Mouse (Mus musculus): ENCODE data around the gene Prrg2. TPM values are rescaled to one million over a fixed set of nuclear protein-coding genes. Genes with fewer than 3 reads are reported as not detected.

The Prrg2 gene
- polyA plus RNA-seq, 1 experiment from 2014 or later = 13.4 TPM

DNA sequence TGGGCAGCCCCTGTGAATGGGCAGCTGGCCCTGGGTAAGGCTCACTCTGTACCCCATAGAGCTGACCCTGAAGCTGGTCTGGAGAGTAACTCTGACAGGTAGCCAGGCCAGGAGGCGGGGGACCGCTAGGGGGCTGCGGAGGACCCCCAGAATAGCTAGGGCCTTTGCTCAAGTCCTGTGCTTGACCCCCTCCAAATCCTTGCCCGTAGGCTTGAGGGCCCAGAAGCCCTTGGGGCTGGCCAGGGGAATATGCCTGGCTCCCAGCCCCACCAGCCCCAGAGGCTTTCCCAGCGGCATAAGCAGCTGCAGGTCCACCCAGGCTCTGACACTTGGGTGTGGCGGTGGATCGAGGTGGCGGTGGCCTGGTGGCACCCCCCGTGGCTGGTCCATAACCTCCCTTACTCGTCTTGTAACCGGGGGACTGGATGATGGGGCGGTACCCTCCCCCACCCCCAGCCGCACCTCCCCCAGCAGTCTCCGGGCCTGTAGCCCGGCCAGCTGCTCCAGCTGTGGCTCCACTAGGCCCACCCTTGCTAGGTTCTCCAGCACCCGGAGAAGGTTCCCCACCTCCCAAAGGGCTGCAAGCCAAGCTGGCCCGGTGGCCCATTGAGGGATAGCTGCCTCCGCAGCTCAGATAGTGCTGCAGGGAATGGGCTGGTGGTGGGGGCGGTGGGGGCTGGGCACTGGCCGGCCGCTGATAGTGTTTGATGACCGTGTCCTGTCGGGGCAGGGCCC is 13.4 kb downstream of the Prrg2 start:
- Histone ChIP-seq H3K27ac (ENCODE audit: low read depth, low read length) (no peak overlapping the region), H3K9ac (ENCODE audit: low read length) (no peak overlapping the region), H3K4me2 (ENCODE audit: low read length) (no peak overlapping the region), H3K4me1 (ENCODE audit: control insufficient read depth, insufficient read depth, low read length) (peaks cover 8% of the 10 kb centered on the region), H3K9me3 (replicated peaks; ENCODE audit: control insufficient read depth, low read length) (no peaks in the 10 kb centered on the region), H3K4me3 (ENCODE audit: low read depth, low read length) (no peak overlapping the region), H3K36me3 (ENCODE audit: control insufficient read depth, insufficient read depth, low read length) (peaks cover 66% of the 10 kb centered on the region), H3K27me3 (replicated peaks; ENCODE audit: control insufficient read depth, insufficient read depth, low read length) (no peaks in the 10 kb centered on the region)
- ATAC-seq = no peak
- no peak for DNase-seq (ENCODE audit: low spot score)
- WGBS = 93% methylated on average over 23 of the region's 23 CpGs

DNA sequence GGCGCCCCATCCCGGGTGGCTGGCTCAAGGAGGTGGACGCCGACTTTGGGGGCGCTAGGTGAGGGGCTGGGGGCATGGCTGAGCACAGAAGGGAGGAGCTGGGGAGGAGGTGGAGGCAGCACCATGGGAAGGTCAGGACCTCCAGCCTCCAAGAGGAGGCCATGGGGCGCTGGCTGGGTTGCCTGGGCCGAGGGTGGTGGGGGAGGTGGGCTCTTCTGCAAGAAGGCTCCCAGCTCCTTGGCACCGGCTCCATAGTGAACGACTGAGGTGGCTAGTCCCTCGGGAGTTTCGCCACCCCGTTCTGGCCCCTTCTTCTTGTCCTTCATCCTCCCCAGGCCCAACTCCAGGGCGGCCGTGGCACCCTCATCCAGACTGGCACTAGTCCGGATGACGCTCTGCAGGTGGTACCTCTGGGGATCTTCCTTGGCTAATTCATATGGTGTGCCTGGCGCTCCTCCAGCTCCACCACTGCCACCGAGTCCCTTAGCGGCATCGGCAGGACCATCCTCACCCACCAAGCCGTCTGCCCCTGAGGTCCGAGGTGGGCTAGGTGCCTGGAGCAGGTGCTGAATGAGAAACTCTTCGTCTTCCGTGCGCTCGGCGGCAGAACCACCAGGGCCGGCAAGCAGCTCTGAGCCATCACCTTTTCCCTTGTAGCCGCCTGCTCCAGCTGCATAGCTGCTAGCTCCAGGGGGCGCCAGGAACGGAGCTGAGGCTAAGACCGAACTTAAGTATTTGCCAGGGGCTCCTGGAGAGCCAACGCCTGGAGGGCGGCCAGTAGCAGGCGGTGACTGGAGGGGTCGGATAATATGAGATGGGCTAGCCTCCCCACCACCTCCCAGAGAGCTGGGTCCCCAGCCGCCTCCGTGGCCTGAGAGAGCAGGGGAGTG is 14.2 kb downstream of the Prrg2 start:
- WGBS = 92% methylated on average over 35 of the region's 38 CpGs
- Histone ChIP-seq H3K9ac (ENCODE audit: low read length) (no peak overlapping the region), H3K4me1 (ENCODE audit: control insufficient read depth, insufficient read depth, low read length) (peaks cover 8% of the 10 kb centered on the region), H3K27ac (ENCODE audit: low read depth, low read length) (no peak overlapping the region), H3K9me3 (replicated peaks; ENCODE audit: control insufficient read depth, low read length) (no peaks in the 10 kb centered on the region), H3K36me3 (ENCODE audit: control insufficient read depth, insufficient read depth, low read length) (peaks cover 75% of the 10 kb centered on the region), H3K4me3 (ENCODE audit: low read depth, low read length) (no peak overlapping the region), H3K27me3 (replicated peaks; ENCODE audit: control insufficient read depth, insufficient read depth, low read length) (no peaks in the 10 kb centered on the region), H3K4me2 (ENCODE audit: low read length) (no peak overlapping the region)
- ATAC-seq (no peak), DNase-seq (ENCODE audit: low spot score) (no peak)

DNA sequence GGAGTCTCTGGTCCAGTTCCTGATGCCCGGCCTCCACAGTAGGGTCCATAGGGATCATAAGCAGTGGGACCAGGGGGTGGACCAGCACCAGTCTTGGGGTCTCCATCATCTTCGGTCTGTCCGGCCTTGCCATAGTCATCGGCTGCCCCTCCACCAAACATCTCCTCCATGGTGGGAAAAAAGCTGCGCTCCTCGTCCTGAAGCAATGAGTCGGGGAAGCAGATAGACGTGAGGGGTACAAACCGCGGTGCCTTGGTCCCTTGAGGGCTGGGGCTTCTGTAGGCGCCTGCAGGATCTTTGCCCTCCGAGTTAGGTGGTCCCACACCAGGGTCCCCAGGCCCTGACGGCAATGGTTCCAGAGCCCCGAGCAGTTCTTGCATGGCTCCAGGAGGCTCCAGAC is 15.0 kb downstream of the Prrg2 start:
- no peak for ATAC-seq
- WGBS = 96% methylated on average over 14 of the region's 14 CpGs
- peaks cover 8% of the 10 kb centered on the region for H3K4me1 ChIP-seq (ENCODE audit: control insufficient read depth, insufficient read depth, low read length)

DNA sequence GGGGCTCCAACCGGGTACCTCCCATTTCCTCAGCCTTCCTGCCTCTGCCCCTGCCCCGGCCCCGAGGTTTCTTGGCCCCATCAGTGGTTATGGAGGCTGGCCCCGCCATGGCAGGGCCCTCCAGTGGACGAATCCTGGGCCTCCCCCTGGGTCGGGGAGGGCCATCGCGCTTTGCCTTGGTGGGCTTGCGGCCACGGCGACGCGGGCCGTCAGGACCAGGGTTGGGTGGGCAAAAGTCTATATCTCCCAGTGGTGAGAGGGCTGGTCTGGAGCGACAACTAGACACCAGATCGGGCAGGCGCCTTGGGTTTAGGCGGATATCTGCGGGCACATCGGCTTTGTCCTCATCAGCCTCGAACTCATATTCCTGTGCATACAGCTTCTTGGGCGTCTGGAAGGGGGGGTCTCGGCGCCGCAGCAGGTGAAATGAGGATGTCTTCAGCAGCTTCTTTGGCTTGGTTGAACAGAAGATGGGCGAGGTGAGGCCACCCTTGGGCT is 15.6 kb downstream of the Prrg2 start:
- no peak for DNase-seq (ENCODE audit: low spot score)
- no peak overlapping the region for H3K4me2 ChIP-seq (ENCODE audit: low read length)
- no peak overlapping the region for H3K27ac ChIP-seq (ENCODE audit: low read depth, low read length)
- H3K4me3 ChIP-seq (ENCODE audit: low read depth, low read length) = no peak overlapping the region
- 97% methylated on average over 26 of the region's 26 CpGs for WGBS
- H3K9me3 ChIP-seq (replicated peaks; ENCODE audit: control insufficient read depth, low read length) = no peaks in the 10 kb centered on the region
- H3K4me1 ChIP-seq (ENCODE audit: control insufficient read depth, insufficient read depth, low read length) = peaks cover 8% of the 10 kb centered on the region
- H3K27me3 ChIP-seq (replicated peaks; ENCODE audit: control insufficient read depth, insufficient read depth, low read length) = no peaks in the 10 kb centered on the region
- H3K36me3 ChIP-seq (ENCODE audit: control insufficient read depth, insufficient read depth, low read length) = peaks cover 88% of the 10 kb centered on the region
- ATAC-seq = no peak
- H3K9ac ChIP-seq (ENCODE audit: low read length) = no peak overlapping the region

More for the DNA sequence above, 15.0 kb downstream of the Prrg2 start:
- Histone ChIP-seq H3K9me3 (replicated peaks; ENCODE audit: control insufficient read depth, low read length) (no peaks in the 10 kb centered on the region), H3K27ac (ENCODE audit: low read depth, low read length) (no peak overlapping the region), H3K4me2 (ENCODE audit: low read length) (no peak overlapping the region), H3K9ac (ENCODE audit: low read length) (no peak overlapping the region), H3K4me3 (ENCODE audit: low read depth, low read length) (no peak overlapping the region), H3K36me3 (ENCODE audit: control insufficient read depth, insufficient read depth, low read length) (peaks cover 82% of the 10 kb centered on the region), H3K27me3 (replicated peaks; ENCODE audit: control insufficient read depth, insufficient read depth, low read length) (no peaks in the 10 kb centered on the region)
- DNase-seq (ENCODE audit: low spot score) = no peak

DNA sequence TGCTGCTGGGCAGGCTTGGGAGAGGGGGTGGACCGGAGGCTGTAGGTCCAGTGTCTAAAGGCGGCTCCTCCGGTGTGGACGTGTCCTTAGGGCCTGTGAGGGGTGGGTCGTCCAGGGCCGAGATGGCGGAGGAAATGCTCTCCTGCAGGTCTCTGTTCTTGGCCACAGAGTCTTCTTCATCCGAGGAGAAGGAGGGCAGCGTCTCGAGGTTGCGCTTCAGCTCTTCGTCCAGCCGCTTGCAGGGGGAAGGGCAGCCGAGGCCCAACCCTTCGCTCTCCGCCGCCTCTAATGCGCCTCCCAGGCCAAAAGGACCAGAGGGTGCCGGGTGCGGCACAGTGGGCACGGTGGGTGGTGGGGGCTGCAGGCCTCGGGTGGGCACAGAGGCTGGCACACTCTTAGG is 16.7 kb downstream of the Prrg2 start:
- DNase-seq (ENCODE audit: low spot score) (no peak), ATAC-seq (no peak)
- Histone ChIP-seq H3K27ac (ENCODE audit: low read depth, low read length) (no peak overlapping the region), H3K9ac (ENCODE audit: low read length) (no peak overlapping the region), H3K4me3 (ENCODE audit: low read depth, low read length) (no peak overlapping the region), H3K4me1 (ENCODE audit: control insufficient read depth, insufficient read depth, low read length) (no peaks in the 10 kb centered on the region), H3K27me3 (replicated peaks; ENCODE audit: control insufficient read depth, insufficient read depth, low read length) (no peaks in the 10 kb centered on the region), H3K36me3 (ENCODE audit: control insufficient read depth, insufficient read depth, low read length) (peaks cover 100% of the 10 kb centered on the region), H3K4me2 (ENCODE audit: low read length) (no peak overlapping the region), H3K9me3 (replicated peaks; ENCODE audit: control insufficient read depth, low read length) (no peaks in the 10 kb centered on the region)
- WGBS = 92% methylated on average over 22 of the region's 22 CpGs

DNA sequence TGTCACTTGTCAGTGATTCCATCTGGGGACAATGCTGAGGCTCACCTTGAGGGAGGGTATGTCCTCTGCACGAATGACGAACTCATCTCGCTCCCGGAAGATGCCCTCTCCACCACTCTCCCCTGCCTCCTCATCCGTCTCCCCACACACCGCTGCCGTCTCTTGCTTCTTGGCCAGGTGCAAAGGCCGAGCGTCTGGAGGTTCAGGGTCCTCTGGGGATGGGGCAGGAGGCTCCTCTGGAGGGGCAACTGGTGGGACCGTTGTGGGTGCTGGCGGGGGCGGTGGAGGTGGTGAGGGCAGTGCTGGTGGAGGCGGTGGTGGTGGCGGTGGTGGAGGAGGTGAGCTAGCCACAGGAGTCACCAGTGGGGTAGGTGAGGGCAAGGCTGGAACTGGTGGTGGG is 19.2 kb downstream of the Prrg2 start:
- DNase-seq (ENCODE audit: low spot score) = no peak
- Histone ChIP-seq H3K27ac (ENCODE audit: low read depth, low read length) (no peak overlapping the region), H3K4me2 (ENCODE audit: low read length) (no peak overlapping the region), H3K4me1 (ENCODE audit: control insufficient read depth, insufficient read depth, low read length) (no peaks in the 10 kb centered on the region), H3K9ac (ENCODE audit: low read length) (no peak overlapping the region), H3K36me3 (ENCODE audit: control insufficient read depth, insufficient read depth, low read length) (peaks cover 99% of the 10 kb centered on the region), H3K9me3 (replicated peaks; ENCODE audit: control insufficient read depth, low read length) (no peaks in the 10 kb centered on the region), H3K4me3 (ENCODE audit: low read depth, low read length) (no peak overlapping the region), H3K27me3 (replicated peaks; ENCODE audit: control insufficient read depth, insufficient read depth, low read length) (no peaks in the 10 kb centered on the region)
- 92% methylated on average over 14 of the region's 14 CpGs for WGBS
- no peak for ATAC-seq

DNA sequence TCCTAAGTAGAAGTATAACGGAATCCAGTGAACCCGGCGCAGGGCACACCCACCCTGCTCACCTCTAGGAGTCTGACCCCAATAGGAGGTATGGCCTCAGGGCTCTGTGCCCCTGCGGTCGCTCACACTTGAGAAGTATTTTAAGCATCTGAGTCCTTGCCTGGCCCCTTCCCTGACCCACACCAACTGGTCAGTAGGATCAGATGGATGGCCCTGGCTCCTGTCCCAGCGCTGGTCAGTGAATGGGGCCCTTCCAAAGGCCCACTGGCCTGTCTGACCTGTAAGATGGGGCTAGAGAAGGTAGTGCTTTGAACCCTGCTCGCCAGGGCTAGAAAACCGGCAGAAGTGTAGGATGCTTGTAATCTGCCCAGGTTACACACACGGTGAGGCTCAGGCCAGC is 21.6 kb downstream of the Prrg2 start:
- DNase-seq (ENCODE audit: low spot score) = no peak
- 92% methylated on average over 9 of the region's 9 CpGs for WGBS
- no peak overlapping the region for H3K4me3 ChIP-seq (ENCODE audit: low read depth, low read length)
- no peaks in the 10 kb centered on the region for H3K4me1 ChIP-seq (ENCODE audit: control insufficient read depth, insufficient read depth, low read length)
- no peaks in the 10 kb centered on the region for H3K27me3 ChIP-seq (replicated peaks; ENCODE audit: control insufficient read depth, insufficient read depth, low read length)
- H3K36me3 ChIP-seq (ENCODE audit: control insufficient read depth, insufficient read depth, low read length) = peaks cover 99% of the 10 kb centered on the region
- H3K9ac ChIP-seq (ENCODE audit: low read length) = no peak overlapping the region
- H3K27ac ChIP-seq (ENCODE audit: low read depth, low read length) = no peak overlapping the region
- H3K9me3 ChIP-seq (replicated peaks; ENCODE audit: control insufficient read depth, low read length) = no peaks in the 10 kb centered on the region
- ATAC-seq = no peak
- H3K4me2 ChIP-seq (ENCODE audit: low read length) = no peak overlapping the region

DNA sequence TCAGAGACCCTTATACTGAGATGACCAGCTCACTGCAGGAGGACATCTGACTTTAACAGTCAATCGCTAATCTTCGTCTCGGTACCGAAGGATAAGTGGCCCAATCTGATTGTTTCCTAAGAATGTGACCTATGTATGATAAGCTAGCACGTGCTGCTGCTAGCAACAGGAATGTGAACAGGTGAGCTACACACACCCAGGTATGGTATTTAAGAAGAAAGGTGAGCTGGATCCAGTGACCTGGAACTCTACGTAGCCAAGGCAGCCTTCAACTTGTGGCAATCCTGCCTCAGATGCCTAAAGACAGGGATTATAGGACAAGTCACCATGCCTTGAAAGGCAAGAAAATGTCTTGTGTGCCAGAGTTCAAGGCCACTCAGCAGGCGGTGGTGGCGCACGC is 24.1 kb downstream of the Prrg2 start:
- Histone ChIP-seq H3K4me2 (ENCODE audit: low read length) (no peak overlapping the region), H3K27me3 (replicated peaks; ENCODE audit: control insufficient read depth, insufficient read depth, low read length) (no peaks in the 10 kb centered on the region), H3K27ac (ENCODE audit: low read depth, low read length) (no peak overlapping the region), H3K4me1 (ENCODE audit: control insufficient read depth, insufficient read depth, low read length) (no peaks in the 10 kb centered on the region), H3K9me3 (replicated peaks; ENCODE audit: control insufficient read depth, low read length) (no peaks in the 10 kb centered on the region), H3K9ac (ENCODE audit: low read length) (no peak overlapping the region), H3K4me3 (ENCODE audit: low read depth, low read length) (no peak overlapping the region), H3K36me3 (ENCODE audit: control insufficient read depth, insufficient read depth, low read length) (peaks cover 99% of the 10 kb centered on the region)
- 97% methylated on average over 9 of the region's 9 CpGs for WGBS
- ATAC-seq = no peak
- no peak for DNase-seq (ENCODE audit: low spot score)
